Mouse (Mus musculus) liver, adult 2 months (tissue): ENCODE data around the gene Tulp3.

Experiments used
- CTCF ChIP-seq: fragments of 200-500 bp; IDR thresholded peaks from 2 replicates; pipeline ENCODE4 v1.5.1; 2011; ENCODE audit warnings: low read depth, low read length, control low read depth
- POLR2A ChIP-seq: fragments of 200-500 bp; IDR thresholded peaks from 2 replicates; pipeline ENCODE4 v1.6.1; 2011; ENCODE audit warnings: low read length, control low read depth; ENCODE audit not compliant: insufficient read depth; ENCODE audit errors: extremely low read depth

DNA sequence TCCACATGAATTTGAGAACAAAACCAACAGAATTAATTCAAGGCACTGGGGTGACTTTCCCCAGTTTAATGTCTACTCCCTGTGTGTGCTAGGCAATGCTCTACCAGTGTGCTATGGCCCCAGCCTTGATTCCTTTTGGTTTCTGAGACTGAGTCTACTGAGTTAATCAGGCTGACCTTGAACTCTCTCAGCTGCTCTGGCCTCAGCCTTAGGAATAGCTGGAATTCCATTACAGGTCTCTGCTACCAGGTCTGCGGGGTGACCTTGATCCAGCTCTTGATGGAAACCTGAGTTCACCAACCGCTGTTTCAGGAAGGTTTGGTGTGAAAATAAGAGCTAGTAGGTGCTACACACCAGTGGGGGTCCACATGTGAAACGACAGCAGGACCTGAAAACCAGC is 53.8 kb downstream of the Tulp3 start:
- no peak for TF ChIP-seq POLR2A
- TF ChIP-seq CTCF = no peak
